Mouse (Mus musculus) retina, adult 2 months (tissue): Measurements from ENCODE around the gene Zfp426.
A peak's percentile ranks its signal among the peaks of the same experiment; 100 is the strongest.

Experiments used
- DNase-seq: peaks from one replicate; pipeline ENCODE4 v3.0.0-alpha.2; 2012; ENCODE audit warnings: low read depth, low spot score

The Zfp426 gene

DNA sequence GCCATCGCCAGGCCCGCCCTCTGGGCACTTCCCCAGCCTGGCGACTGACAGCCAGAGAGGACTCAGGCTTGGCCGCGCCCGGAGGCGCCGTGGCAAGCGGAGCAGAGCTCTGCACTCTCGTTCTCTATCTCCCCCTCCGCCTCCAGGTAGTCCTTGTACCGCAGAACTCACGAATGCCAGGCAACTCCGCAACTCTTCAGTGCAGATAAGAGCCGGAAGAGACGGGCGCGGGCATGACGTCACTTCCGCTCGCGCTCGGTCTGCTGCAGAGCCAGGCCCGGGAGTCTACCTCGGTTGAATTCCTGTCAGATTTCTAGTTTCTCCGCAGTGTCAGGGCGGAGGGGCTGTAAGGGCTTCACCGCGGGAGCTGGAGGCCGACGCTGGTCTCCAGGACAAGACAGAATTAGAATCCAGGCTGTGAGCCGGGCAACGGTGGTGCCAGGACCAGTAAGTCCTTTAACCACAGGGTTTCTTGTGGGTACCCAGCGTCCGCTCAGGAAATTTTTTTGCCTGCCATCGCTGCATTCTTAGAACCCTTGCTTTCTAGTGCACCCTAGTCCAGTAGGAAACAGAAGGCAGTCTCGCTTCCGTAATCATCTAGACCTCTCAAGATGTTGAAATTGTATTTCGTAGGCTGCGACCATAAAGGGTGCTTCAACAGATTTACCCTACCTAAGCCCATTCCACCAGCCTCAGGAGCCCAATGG lies at the start of gene Zfp426:
TSS of gene Zfp426 (minus strand) at position 220 of the 707 bp plus-strand sequence.
- peak; percentile 80 for DNase-seq

DNA sequence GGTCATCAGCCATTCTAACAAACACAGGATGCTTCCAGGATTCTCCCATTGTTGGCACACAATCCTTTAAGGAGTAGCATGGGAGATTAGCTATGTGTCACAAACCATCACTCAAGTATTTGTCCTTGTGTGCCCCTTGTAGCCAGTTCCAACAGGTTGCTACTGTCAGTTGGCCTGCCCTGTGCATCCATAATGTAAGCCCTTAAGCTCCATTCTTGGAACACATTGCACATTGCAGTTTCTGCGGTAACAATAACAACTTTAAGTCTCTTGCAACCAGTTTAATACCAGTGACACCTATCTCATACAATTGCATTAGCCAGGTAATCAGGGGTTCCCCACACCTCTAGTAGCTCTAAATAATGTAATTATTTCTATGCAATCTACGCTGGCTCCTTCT lies 44.1 kb upstream of the Zfp426 start:
- no peak for DNase-seq

DNA sequence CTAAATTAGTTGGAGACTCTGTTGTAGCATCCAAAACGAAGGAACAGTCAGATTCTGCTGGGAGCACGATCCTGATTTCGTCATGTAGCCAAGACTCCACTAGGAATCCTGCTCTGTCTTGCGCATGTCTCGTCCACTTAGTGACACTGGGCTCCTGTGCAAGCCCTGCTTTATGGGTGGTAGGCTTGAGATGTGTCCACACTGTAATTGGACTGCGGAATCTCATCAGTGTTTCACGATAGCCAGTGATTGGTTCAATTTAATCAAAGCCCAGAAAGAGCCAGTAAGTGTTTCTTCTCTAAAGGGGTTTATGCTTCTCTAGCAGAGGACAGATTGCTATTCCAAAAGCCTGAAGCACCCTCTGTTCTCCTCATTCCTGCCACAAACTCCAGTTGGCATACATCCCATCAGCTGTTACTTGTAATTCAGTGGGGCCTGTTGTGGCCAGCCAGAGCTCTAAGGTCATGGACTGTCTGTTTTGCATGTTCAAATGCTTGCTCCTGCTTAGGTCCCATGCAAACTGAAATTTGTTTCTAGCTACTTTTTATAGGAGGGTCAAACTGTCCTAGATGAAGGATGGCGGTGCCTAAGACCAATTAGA lies 41.9 kb upstream of the Zfp426 start:
- no peak for DNase-seq

DNA sequence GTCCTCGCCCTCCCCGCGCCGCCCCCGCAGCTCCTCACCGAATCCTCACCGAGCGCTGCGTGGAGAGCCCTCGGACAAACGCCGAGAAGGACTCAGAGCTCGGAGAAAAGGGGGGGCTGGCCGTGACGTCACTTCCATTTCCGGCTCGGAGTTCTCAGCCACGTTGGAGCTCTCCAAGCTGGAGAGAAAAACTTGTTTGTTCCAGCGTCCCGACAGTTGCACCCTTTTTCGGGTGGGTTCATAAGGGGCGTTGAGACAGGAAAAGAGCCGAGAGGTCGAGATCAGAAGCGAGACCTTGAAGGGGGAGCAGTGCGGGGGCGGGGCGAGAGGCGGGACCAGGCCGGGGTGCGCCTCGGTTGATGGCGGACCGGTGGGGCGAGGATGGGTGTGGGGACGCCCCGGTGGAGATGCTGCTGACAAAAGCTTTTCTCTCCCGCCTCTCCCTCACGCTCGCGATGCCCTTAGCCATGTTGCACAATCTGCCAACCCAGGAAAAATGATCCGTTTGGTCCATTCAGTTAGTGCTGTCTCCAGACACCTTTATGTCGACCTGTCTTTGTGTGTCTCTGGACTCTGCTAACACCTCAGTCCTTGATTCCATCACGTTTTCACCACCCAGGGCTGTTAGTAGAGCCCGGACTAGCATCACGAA lies 28.9 kb upstream of the Zfp426 start, which contains the start of gene Zfp266:
TSS of gene Zfp266 (minus strand) at position 112 of the 652 bp plus-strand sequence.
- DNase-seq: peak; percentile 79

DNA sequence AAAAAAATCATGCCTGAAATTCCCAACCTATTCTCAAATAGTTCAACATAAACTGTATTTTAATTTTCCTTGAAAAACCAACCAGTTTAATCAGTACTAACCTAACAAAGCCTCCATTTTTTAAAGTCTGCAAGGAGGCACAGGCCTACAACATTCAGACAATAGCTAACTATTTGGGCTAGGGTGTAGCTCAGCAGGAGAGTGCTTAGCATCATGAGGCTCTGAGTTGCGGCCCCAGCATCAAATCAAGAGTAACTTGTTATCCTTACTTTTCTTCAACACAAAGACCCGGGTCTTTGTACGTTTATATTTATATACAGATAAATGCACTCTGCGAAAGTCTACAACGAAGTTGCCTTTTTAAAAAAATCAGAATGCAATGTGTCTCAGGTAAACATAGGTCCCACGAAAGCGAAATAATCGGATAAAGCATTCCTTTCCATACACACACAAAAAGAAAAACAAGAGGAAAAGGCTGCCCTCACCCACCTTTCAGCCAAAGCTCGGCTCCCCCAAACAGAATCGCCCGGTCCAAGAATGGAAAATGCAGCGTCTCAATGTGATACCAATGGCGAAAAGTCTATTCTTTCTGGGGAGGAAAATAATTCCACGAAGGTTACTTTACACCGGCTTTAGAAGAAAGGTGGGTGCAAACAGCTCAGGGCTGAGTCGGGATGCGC lies 28.1 kb upstream of the Zfp426 start:
- DNase-seq: no peak

DNA sequence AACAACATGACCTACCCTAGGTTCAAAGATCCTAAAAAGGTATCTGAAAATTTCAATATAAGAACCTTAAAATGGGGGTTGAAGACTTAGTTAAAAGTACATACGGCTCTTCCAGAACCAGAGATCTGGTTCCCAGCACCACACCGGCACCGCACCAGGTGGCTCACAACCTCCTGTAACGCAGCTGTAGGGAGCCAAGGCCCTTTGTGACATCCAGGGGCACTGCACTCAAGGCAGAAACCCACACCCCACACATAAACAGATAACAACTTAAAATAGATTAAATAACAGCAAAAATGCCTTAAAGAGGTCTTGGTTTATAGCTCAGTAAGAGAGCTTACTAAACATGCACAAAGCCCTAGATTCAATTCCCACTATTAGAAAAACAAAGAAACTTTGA lies 27.4 kb upstream of the Zfp426 start:
- no peak for DNase-seq

DNA sequence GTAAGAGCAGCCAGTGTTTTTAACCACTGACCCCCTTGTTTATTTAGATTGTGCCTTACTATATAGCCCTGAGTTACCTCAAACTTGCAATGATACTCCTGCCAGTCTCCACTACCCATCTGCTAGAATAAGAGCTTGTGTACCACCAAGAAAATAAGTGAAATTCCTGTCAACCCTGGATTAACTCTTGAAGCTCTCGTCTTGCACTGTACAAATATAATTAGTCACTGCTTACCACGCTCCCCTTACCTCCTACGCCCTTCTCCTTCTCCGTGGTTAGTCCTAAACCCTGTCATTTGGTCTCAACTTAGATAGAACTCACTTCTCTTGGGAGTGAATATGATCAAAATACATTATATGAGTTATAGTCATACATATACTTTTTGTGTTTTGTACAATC lies 26.2 kb upstream of the Zfp426 start:
- no peak for DNase-seq

DNA sequence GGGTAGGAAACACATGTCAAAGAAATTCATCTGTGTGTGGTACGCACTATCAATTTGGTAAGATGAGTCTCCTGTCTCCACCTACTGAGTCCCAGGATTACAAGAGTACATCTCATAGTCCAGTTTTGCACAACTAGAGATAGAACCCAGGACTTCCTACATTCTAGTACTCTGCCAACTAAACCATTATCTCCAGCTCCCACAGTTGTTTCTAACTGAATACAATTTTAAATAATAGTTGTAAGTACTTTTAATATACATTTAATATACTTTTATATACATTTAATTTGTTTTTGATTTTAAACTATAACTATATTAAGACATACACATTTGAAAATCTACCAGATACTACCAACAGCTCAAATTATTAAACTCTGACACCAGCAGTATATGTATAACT lies 25.2 kb upstream of the Zfp426 start:
- DNase-seq: no peak

DNA sequence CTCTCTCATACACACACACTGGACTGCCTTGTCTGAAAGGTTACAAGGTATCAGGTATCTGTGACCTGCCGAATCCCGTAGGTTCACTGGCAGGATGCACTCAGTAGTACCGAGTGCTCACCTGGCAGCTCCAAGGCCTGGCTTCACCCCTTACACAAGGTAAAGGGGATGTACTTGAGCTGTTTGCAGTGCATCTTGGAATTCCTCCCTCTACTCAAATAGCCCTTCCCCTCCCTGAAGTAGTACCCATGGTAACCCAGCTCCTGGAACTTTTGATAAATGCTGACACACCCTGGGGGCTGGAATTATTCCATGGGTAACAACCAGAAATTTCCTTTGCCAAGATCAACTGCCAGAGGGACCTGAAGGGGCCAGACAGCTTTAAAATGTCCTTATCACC lies 21.5 kb upstream of the Zfp426 start:
- DNase-seq: no peak

DNA sequence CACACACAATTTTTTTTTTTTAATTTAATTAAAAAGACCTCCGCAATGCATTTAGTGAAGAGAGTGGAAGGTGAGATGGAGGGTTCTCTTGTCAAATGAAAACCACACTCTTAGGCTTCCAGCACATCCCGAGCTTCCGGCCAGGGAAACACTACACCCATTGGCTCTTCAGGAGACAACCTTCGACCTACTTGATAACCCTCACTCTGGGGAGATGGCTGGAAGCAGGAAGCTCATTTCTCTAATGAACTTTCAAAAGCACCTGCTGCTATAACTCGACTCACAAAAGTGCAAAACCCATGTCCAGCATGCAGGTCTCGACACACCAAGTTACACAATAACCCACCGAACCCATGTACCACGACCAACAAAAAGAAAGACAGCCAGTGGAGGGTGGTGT lies 20.2 kb upstream of the Zfp426 start:
- no peak for DNase-seq

DNA sequence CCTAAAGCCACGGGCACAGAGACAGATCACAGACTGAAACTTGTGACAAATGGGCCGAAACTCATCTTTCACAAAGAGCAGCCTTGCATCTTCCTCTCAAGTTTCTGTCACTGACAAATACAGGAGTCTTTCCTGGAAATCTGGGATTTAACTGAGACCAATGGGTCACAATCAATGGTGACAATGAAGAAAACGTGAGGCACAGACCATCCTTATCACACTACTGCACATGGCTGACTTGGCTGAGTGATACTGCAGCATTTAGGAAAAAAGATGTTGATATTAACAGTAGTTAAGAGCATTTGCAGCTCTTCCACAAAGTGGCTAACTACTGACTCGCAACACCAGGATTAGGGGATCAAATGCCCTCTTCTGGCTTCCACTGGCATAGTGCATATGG lies 19.1 kb upstream of the Zfp426 start:
- no peak for DNase-seq

DNA sequence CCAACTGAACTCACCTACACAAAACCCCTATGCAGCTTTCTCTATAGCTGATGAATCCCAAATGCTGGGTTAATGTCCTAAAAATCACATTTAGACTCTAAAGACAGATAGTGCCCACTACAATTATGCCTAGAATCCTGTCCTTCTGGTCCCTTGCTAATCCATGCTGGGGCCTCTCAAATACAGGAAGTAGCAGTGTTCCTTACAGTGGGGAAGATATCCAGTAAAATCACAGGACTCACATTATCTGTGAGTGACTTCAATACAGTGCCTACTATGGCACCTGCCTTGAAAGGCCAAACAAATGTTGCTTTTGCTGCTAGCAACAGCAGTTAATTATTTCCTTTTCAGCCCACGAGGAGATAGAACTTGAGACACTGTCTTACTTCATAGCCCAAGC lies 17.8 kb upstream of the Zfp426 start:
- DNase-seq: no peak

DNA sequence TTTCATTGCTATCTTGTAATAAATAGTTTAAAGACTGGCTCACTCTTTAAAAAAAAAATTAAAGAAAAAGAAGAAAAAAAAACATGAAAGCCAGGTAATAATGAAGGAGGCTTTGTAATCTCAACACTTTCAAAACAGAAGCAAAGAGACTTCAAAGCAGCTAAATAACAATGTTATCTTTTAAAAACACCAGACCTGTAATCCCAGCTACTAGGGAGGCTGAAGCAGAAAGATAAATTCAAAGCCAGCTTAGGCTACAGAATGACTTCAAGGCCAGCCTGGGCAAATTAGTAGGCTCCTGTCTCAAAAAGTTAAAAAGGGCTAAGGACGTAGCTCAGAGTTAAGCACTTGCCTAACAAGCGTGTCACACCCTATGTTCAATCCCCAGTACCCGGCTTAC lies 17.1 kb upstream of the Zfp426 start:
- no peak for DNase-seq

DNA sequence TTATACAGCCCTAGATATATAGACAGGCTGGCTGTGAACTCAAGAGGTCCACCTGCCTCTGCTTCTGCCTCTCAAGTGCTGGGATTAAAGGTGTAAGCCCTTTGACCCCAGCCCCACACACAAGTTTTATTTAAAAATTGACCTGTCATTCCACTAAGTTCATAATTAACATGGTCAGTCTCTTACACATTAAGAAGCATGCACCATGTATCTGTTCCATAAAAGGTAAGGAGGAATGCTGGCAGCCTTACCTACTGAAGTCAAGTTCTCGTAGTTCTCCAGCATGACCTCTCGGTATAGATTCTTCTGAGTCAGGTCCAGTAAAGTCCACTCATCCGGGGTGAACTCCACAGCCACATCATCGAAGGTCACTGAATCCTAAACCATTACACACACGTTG lies 12.3 kb upstream of the Zfp426 start:
- DNase-seq: no peak

DNA sequence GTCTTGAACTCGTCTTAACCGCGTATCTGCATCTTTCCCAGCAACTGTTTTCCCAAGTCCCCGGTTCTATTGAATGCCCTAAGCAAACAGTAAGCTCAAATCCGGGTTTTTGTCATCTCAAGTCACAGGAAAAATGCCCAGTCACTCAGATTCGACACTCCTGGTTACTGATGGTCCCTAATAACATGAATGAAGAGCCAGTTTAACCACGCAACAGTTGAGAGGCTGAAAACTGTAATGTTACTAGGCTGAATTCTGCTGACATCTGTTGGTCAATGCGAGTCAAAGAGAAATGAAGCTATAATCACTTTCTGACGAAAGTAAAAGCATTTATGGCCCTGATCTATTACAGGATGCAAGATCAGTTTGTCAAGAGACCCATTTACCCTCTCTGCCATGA lies 735 bp upstream of the Zfp426 start:
- no peak for DNase-seq

DNA sequence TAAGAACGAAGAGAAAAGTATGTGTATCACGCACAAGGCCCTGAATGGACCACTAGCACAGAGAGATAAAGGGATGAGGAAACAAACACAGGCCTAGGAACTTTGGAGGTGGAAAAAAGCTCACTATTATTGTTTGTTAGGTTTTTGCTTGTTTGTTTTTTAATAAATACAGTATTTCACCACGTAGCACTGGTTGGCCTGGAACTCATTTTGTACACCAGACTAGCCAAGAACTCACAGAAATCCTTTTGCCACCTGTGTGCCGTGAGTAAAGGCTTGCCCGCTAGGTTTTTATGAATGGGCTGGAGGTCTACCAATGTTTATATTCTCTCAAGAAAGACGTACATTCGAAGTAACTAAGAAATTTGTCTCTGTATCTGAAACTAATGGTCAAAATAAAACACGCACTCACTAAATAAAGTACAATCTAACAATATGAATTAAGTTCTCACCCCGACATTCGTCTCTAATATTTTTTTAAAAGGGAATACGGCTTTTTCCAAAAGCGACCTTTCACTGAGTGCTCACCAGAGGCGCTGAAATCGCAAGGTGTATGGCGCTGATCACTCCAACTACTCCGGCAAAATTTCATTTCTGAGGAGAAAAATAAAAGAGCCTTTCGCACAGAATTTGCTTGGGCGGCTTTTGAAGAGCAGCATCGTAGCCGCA lies 554 bp downstream of the Zfp426 start:
- no peak for DNase-seq

DNA sequence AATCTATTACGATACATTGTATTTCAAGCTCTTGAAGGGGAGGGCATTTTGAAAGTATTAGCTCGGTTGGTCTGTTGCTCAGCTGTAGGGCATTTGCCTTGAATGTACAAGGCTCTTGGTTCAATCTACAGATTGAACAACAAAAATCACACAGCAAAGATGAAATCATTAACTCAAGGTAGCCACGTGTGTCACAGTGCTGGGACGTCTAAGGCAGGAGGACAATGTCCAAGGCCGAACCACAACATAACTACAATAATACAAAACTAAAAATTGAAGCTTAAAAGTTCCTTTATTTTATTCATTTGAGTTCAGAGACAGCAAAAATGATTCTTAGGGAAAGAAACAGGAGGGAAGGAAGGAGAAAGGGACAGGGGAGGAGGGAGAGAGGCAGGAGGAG lies 3.0 kb downstream of the Zfp426 start:
- no peak for DNase-seq

DNA sequence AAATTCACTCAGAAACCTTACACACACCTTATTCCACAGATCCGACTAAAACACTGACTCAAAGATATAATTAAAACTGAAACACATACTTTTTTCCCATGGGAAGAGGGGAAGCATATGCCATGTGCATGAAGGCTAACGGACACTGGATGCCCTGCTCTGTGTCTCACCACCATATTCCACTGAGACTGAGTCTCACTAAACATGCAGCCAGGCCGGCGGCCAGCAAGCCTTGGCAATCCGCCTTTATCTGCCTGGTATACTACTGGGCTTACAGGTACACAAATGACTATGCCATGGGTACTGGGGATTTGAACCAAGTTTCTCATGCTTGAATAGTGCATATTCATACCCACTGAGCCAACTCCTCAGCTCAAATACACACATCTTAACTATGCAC lies 13.2 kb downstream of the Zfp426 start:
- no peak for DNase-seq

DNA sequence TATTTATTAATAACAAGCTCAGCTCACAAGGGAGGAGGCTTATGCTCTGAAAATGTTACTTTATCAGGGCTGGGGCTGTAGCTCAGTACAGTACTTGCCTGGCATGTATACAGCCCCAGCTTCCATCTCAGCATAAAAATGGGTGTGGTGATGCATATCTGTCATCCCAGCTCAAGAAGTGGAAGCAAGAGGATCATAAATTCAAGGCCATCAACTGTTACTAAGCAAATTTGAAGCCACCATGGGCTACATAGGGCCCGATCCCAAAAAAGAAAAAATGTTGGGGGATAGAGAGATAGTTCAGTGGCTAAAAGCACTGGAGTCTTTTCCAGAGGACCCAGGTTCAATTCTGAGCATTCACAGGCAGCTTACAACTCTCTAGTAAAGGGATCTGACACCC lies 15.9 kb downstream of the Zfp426 start:
- no peak for DNase-seq

DNA sequence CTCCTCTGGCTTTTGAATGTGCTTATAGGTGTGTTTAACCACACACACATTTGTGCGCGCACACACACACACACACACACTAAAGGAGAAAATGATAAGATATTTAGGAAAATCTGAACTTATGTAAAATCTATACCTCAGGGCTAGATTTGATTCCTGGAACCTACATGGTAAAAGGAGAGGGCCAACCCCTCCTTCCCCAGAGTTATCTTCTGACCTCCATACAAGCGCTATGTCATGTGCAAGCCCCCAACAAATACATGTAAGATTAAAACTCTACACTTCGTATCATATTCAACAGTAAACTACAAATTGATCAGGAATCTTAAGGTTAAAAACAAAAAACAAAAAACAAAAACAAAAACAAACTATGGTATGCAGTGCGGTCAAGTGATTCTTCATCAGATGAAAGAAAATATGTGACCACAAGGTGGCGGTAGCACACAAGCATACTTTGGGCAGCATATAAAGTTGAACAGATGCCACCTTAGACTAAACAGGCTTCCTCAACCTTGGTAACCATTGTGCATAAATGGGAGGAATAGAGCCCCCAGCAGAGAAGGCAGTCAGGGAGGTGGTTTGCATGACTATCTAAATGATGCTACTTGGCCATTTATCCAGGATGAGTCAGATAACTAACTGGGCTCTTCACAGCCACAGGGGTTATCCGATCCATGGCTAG lies 25.6 kb downstream of the Zfp426 start:
- DNase-seq: peak; percentile 54
